Mouse (Mus musculus) frontal cortex, adult 2 months (tissue): ENCODE data around the gene Tnks2. TPM values are rescaled to one million over a fixed set of nuclear protein-coding genes. Genes with fewer than 3 reads are reported as not detected.

ENCODE experiments used
- DNase-seq, 2 experiments: peaks; one replicate each; pipeline ENCODE4 v3.0.0; 2022; ENCODE audit warnings: low spot score in 1 of 2; ENCODE audit errors: extremely low spot score in 1 of 2
- polyA plus RNA-seq: library from polyadenylated mRNA; depleted of rRNA; stranded (reverse); fragments of >200 nt; gene quantifications from 2 replicates; pipeline ENCODE4 v1.2.3, GENCODE M21; 2012; rRNA removed

Tnks2 gene
- polyA plus RNA-seq: 61.3 and 68.7 TPM in 2 replicates

DNA sequence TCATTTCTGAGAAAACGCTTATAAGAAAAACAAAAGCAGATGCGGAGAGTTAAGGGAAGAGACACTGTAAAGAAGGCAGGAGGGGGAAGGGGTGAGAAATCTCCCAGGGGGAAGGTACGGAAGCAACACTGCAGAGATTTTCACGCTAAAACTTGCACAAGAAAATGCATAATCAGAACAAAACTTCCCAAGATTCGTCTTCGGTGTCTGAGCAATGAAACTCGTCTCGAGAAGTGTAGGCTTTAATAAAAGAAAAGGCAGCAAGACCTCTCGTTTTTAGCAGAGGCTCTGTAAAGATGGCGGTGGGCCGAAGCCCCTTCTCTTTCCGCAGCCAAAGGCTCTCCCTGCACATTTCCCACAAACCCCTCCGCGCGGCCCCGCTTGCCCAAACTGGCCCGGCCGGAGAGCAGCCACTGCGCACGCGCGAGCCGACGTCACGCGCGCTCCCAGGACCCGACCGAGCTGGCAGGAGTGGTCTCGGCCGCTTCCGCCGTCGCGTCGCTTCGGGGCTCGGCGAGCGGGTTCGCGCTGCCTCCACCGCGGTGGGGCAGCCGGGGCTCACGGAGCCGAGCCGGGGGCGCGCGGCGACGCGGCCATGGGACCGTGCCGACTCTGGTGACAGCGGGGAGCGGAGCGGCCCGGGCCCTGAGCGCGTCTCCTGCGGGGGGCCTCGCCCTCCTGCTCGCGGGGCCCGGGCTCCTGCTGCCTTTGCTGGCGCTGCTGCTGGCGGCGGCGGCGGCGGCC, at the start of gene Tnks2:
Tnks2 (plus strand) TSS at position 445 of the 744 bp plus-strand sequence.
- peak; percentile 88 to 96 for DNase-seq

DNA sequence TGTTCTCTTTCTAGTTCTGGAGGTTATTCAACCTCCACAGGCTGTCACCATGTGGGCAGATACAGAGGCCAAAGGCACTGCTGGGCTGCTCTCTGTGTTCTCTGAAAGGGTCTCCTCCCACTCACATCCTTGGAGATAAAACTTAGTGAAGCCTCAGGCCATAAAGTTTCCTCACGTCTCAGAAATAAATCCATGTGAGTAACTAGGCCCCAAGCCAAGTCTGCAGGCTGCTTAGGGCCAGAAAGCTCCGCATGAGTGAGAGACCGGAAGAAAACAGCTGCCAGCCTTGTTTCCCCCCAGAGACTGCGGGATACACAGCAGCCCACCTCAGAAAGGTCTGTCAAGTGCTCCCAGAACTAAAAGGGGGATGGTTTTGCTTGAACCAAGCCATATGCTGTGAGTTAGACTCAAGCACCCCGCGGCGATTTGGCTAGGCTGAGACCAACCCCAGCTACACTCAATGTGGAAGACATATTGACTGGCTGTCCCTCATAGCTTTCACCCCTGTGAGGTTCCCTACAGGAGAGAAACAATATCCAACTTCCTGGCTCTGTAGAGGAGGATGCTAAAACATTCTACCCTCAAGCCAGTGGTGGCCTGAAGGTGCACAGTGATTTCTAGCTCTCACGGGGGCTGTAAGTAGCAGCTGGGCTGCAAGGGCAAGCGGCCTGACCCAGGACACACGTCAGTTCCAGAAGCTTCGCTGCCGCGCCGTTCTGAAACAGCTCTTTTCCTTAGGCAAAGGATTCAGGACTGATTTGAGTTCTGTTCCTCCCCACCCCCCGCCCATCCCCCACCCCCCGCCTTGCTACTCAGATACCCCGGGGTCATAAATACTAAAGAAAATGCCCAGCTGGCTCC, 43.9 kb upstream of the Tnks2 start:
- DNase-seq: peak in 1 of 2 experiments; percentile 23

DNA sequence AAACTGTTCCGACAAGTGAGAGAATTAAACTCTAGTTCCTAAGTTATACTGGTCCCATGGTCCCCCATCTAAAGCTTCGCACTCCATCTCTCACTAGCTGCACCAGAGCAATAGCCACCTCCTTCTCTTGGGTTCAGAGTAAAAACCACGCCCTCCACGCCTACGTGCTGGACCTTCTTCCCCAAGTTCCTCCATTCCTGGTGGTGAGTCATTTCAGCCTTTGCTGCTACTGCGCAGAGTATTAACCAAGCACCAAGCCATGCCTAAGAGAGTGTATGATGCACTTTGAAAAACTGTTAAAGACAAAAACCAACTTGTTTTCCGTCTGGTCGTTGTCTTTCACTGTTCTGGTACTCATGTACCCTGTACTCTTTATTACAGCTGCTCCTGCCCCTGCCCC, 41.4 kb upstream of the Tnks2 start:
- DNase-seq: no peak

DNA sequence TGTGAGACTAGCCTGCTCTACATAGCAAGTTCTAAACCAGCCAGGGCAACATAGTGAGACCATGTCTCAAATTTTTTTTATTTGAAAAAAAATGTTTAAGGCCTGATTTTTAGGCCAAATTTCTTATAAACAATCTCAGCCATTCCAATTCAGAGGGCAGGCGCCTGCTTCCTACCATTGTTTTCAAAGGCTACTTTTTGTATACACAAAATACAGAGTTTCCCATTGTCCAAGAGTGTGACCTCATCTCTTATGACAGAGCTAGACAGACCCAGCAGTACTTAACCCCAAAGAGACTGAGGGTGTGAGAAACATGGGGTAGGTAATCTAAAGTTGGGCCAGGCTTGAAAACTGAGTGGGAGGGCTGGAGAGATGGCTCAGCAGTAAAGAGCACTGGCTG, 40.6 kb upstream of the Tnks2 start:
- no peak for DNase-seq

- DNase-seq: no peak
These were observed 40.0 kb upstream of the Tnks2 start for GRCm38 (mm10) chr19:36794008-36794407.

- DNase-seq: no peak
These were observed 38.8 kb upstream of the Tnks2 start for GRCm38 (mm10) chr19:36795277-36795676.

DNA sequence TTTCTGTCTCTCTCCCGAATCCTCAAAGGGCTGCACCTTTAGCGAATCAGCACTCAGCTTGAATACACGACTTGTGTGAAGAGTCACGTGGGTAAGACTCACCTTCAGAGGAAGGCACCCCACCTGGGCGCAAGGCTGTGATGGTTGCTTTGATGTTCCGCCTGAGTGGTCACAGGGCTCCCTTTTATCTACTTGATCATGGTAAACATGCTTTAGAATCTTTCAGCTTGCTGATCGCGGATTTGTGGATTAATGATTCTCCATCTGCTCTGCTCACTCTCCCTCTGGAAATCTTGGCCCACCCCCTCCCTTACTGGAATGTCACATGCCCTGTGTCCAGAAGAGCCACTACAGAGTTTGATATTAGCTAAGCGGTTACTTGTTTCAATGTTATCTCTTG, 37.1 kb upstream of the Tnks2 start:
- no peak for DNase-seq

DNA sequence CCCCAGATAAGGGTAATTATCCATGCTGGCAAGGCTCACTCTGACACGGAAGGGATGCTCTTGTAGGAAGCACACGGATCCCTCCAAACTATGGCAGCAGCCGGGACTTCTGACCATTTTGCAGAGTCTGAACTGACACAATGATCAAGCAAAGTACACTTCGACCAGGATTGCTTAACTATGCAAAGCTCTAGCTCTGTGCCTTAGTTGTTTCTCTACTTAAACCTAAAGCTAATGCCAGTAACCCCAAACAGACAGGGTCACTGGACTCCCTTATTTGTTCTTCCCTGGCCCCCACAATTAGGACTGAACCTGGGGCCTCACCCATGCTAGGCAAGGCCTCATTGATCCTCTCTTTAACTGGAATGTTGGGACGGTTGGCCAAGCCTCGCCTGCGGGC, 33.7 kb upstream of the Tnks2 start:
- DNase-seq: no peak

DNA sequence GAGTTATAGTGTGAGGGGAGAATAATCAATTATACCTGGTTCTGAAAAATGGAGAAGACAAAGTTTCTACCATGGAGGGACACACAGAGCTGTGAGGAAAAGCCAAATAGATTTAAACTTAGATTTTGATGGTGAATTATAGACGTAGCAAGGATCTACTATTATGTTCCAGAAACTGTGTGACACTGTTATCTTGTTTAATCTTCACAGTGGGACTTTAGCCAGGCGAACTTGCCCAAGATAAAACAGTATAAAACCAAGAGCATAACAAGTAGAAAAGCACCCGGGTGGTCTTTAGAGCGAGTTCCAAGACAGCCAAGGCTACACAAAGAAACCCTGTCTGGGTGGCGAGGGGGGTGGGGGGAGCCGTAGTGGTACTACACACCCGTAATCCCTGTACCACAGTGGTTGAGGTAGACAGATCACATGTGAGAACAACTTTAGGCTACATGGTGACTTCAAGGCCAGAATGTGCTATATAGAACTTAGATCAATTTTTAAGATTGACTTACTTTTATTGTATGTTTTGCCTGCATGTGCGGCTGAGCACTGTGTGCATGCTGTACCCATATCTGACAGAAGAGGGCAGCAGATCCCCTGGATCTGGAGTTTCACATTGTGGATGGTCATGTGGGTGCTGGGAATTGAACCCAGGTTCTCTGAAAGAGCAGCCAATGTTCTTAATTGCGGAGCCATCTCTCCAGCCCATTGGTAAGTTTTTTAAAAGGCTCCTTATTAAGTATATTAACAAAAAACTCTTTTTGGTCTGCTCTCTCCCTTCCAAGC, 32.0 kb upstream of the Tnks2 start:
- DNase-seq: no peak

- no peak for DNase-seq
These were observed 30.6 kb upstream of the Tnks2 start for GRCm38 (mm10) chr19:36803403-36803802.

DNA sequence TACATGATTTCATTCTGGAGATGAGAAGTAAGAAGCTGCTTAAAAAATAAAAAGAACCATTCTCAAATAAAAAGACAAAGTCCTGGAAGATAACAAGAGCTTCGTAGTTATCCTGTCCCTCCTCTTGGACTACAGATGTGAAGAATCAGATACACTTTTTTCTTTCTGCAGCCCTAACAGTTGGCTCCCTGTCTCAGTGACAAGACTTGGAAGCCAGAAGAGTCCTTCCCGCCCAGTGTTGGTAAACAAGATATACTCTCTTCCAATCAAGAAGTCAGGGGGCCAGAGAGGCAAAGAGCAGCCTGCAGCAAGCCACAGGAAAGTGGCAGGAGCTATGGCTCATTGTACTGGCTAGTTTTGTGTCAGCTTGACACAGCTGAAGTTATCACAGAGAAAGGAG, 27.2 kb upstream of the Tnks2 start:
- DNase-seq: no peak

DNA sequence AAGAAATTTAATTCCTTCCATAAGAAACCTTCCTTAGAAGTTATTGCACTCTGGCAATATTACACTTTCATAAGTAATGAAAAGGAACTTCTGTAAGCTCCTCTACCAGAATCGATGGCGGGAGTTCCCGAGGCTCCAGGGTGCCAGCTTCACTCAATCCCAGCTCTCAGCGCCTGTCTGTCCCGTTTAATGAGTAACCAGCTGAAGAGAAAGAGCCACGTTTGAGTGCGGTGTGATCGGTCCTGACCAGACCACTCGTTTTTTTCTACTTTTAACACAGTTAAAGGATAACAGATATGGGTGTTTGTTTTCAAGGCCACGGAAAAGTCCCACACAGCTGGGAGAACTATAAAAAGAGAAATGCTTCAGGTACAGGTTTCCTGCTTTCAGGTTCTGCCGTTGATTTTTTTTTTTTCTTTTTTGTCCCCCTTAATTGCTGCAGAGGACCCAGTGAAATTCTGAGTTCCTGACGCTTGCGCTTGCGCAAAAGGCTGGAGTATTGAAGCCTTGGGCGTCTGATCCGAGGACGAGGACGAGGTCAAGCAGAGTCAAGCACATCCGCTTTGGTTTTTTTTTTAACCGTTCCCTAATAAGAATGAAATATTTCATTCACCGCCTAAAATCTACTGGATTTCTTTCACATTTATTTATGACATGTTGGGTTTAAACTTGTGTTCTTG, 25.5 kb upstream of the Tnks2 start:
- DNase-seq: no peak

- peak; percentile 30 to 33 for DNase-seq
These were observed 24.4 kb upstream of the Tnks2 start for GRCm38 (mm10) chr19:36809476-36810168.

DNA sequence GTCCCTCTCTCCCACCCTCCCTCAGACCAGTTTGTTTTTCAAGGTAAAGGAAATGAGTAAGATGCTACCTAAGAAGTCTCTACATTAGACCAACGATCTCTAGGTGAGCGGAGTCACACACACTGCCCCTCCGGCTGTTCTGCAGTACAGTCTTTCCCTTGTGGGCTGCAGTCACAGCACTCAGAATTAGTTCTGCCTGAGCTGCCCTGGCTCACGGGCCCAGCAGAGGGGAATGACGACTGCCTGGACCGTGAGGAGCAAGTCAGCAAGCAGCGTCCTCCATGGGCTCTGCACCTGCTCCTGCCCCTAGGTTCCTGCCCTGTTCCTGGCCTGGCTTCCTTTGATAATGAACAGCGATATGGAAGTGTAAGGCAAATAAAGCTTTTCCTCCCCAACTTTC, 22.0 kb upstream of the Tnks2 start:
- no peak for DNase-seq

DNA sequence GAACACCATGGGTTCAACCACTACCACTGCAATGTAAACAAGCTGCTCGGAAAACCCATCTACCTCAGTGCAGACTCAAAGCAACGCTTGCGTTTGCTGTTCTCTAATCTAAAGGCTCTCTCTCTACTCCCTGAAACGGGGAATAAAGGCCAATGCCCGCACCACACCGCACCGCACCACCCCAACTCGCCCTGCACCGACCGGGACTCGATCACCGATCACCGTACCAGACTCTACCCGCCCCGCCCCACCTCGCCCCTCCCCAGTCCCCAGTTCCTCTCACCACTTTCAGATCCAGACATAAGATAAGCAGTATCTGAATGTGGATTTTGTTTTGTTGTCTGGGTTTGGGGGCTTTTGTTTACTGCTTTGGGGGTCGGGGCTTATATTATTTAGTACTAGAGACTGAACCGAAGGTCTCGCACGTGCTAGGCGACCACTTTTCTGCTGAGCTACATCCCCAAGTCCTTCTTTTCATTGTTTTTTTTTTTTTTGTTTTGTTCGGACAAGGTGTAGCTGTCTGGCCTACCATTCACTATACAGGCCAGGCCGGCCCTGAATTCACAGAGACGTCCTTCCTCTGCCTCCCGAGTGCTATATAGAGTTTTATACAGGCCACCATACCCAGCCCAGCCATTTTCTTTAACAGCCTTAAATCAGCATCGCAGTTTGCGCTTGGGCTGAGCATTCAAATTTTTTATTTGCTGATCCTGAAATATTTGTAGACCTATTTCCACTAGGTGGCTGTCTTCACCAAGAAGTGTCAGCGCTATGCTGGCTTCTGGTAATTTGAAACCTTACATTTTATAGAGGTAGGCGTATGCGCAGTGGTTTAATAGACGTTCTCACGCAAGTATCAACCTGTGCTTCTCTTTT, 18.4 kb upstream of the Tnks2 start:
- peak; percentile 26 to 77 for DNase-seq

GRCm38 (mm10) chr19:36818141-36818885, 15.7 kb upstream of the Tnks2 start:
- no peak for DNase-seq

- no peak for DNase-seq
These were observed 14.8 kb upstream of the Tnks2 start for GRCm38 (mm10) chr19:36819199-36819598.

DNA sequence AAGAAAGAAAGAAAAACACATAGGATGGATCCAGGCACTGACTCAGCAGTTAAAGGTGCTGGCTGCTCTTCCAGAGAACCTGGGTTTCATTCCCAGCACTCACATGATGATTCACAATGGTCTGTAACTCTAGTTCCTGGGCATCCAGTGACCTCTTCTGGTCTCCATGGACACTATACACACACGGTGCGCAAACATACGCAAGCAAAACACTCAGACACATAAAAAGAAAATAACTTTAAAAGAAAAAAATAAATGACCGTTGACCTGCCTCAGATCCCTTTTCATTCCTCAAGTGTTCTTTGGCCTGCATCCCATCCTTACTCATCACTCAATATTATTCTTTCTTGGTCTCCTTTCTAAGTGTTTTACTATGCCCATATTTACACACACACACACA, 13.6 kb upstream of the Tnks2 start:
- DNase-seq: no peak
